Mouse (Mus musculus) hindbrain, embryonic 15.5 days (tissue): ENCODE data around the gene Mup6. TPM values are rescaled to one million over a fixed set of nuclear protein-coding genes. Genes with fewer than 3 reads are reported as not detected.
"Not testable (repeated sequence)": the region's sequence is repeated elsewhere in the genome, so short reads cannot be mapped to it uniquely, and the experiment has no call there.

Source experiments
- ATAC-seq: fragments of 200-750 bp; cut with Nextera tagmentation; 2 replicates; pipeline ENCODE4 v1.8.0; 2017; ENCODE audit warnings: low read depth, moderate number of reproducible peaks, moderate TSS enrichment; ENCODE audit not compliant: low FRiP score
- H3K27ac ChIP-seq: fragments of 300-500 bp; sonication (generic); replicated peaks from 2 replicates; pipeline ENCODE4 v1.5.1; 2015; ENCODE audit warnings: mild to moderate bottlenecking, inconsistent platforms
- H3K27me3 ChIP-seq: fragments of 300-500 bp; sonication (generic); 2 replicates; pipeline ENCODE4 v1.6.1; 2015; ENCODE audit warnings: control low read depth, inconsistent platforms
- H3K36me3 ChIP-seq: fragments of 300-500 bp; sonication (generic); 2 replicates; pipeline ENCODE4 v1.6.1; 2015; ENCODE audit warnings: control low read depth, inconsistent platforms
- H3K4me1 ChIP-seq: fragments of 300-500 bp; sonication (generic); replicated peaks from 2 replicates; pipeline ENCODE4 v1.6.1; 2015; ENCODE audit warnings: control low read depth, inconsistent platforms
- H3K4me2 ChIP-seq: fragments of 300-500 bp; sonication (generic); 2 replicates; pipeline ENCODE4 v1.6.1; 2015; ENCODE audit warnings: moderate library complexity, mild to moderate bottlenecking, inconsistent platforms
- H3K4me3 ChIP-seq: fragments of 300-500 bp; sonication (generic); 2 replicates; pipeline ENCODE4 v1.5.1; 2015; ENCODE audit warnings: mild to moderate bottlenecking, inconsistent platforms
- H3K9ac ChIP-seq: fragments of 300-500 bp; sonication (generic); 2 replicates; pipeline ENCODE4 v1.6.1; 2015; ENCODE audit warnings: inconsistent platforms
- H3K9me3 ChIP-seq: fragments of 300-500 bp; sonication (generic); 2 replicates; pipeline ENCODE4 v1.6.1; 2016; ENCODE audit warnings: control low read depth, inconsistent platforms
- WGBS: fragments of 180-500 bp; shearing (Covaris S2); methylation state at CpG from one replicate; pipeline ENCODE4 v1.1.7; 2015; 5-methylcytosine and 5-hydroxymethylcytosine counted together
- polyA plus RNA-seq: library from polyadenylated mRNA; unstranded; fragments of >200 nt; fragmentation: Nextera tagmentation; extraction: Ambion mirVana; gene quantifications from 2 replicates; pipeline ENCODE4 v1.2.1, GENCODE M21; 2015

The Mup6 gene
- polyA plus RNA-seq, 1 experiment from 2014 or later, result not detected

DNA sequence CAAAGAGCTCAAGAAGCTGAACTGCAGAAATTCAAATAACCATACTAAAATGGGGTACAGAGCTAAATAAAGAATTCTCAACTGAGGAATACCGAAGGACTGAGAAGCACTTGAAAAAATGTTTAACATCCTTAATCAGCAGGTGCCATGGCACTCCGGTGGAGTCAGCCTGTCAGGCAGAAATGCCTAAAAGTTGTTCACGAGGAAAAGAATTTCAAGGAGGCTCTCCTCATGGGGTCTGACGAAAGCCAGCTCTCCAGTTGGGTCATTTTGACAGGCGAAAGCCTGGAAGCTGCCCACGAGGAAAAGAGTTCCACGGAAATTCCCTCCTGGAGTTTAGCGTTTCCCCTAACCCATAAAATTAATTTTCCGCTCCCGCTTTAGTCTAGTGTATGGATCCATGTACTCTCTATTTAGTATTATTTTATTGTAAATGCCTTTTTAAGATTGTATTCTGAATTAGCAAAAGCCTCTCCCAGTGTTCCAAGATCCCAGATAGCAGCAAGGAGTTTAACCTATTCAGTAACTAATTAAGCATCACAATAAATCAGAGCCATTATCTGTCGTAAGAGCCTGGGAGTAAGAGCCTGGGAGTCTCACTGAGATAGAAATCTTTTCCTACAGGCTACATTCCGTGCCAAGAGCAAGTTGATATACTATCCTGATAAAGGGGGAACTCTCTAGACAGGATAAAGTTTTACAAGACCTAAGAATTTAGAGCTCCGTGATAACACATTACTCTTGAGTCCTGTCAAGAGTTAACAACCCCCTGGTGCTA is 65.4 kb downstream of the Mup6 start:
- not testable (repeated sequence) for H3K36me3 ChIP-seq, ATAC-seq, H3K4me2 ChIP-seq, H3K9ac ChIP-seq, H3K4me3 ChIP-seq, H3K27me3 ChIP-seq, H3K27ac ChIP-seq, H3K9me3 ChIP-seq, H3K4me1 ChIP-seq
- WGBS, result 62% methylated on average over 13 of the region's 13 CpGs

Other genes with a start within 250 kb of the Mup6 start
- gene Inip, start 162.7 kb upstream of the Mup6 start, polyA plus RNA-seq, result 53.3 and 53.8 TPM in 2 replicates
- 18.3 TPM in 2 replicates for gene Snx30, start 158.5 kb upstream of the Mup6 start, polyA plus RNA-seq
- 0.05 TPM in 1 of 2 replicates, not detected in the other for gene Slc46a2, start 49.2 kb upstream of the Mup6 start, polyA plus RNA-seq
- not detected in 2 replicates for gene Mup4, start 3.6 kb upstream of the Mup6 start, polyA plus RNA-seq
- not detected in 2 replicates for gene Mup7, start 106.2 kb downstream of the Mup6 start, polyA plus RNA-seq
- gene Mup2, start 190.0 kb downstream of the Mup6 start, polyA plus RNA-seq, result not detected in 2 replicates